Comparison of ENCODE assay signal across 11 mouse cellular contexts in the genomic region with DNA sequence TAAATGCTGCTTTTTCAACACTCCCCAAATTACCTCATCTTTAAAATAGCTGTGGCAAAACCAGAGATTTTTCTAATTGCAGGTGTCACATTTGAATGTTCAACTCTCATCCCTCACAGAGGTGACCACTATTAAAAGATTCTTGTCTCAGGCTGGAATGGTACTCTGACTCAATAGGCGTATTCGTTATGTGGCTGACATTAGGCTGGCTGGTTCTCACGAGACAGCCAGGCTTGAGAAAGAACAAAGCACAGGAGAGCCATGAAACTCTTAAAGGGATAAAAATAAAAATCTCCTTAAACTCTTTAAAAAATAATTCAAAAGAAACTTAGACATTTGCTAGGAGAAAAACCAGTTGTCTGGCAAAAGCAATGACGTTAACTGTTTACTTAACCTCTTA. TPM values are rescaled to one million over a fixed set of nuclear protein-coding genes. Genes with fewer than 3 reads are reported as not detected.
DNase-seq lines count a peak whose midpoint lies in the region; ATAC-seq and TF ChIP-seq lines count a peak whose summit lies in the region.
"Had no signal": no experiment of that assay in that cellular context is flagged by ENCODE, and none has a peak within 500 bp of the region (broad histone marks: within the 10 kb centered on the region; RNA-seq: fewer than 3 reads in every experiment).

No protein-coding gene starts in this region.

- H3K36me3 ChIP-seq in forebrain, embryonic 12.5 days (replicated peaks) = no peaks in the 10 kb centered on the region
- no peaks in the 10 kb centered on the region for H3K36me3 ChIP-seq in forebrain, embryonic 15.5 days
- H3K36me3 ChIP-seq in intestine, embryonic 14.5 days (ENCODE audit: control insufficient read depth, insufficient read depth, low read length) = no peaks in the 10 kb centered on the region
- H3K36me3 ChIP-seq in intestine, embryonic 16.5 days (ENCODE audit: control insufficient read depth, insufficient read depth, low read length) = no peaks in the 10 kb centered on the region
- no peaks in the 10 kb centered on the region for H3K36me3 ChIP-seq in neural tube, embryonic 12.5 days
- H3K36me3 ChIP-seq in stomach, postnatal 0 days (ENCODE audit: control insufficient read depth, insufficient read depth, low read length) = no peaks in the 10 kb centered on the region
- H3K36me3 ChIP-seq: embryonic facial prominence, embryonic 15.5 days had no signal

- no peak for TF ChIP-seq EP300 in stomach, postnatal 0 days (optimal IDR thresholded peaks at IDR 0.05)

- H3K27me3 ChIP-seq in forebrain, embryonic 12.5 days = 0 out of 2 replicates have a peak, but pooled peaks cover 5% of the 10 kb centered on the region
- no peaks in the 10 kb centered on the region for H3K27me3 ChIP-seq in forebrain, embryonic 15.5 days
- H3K27me3 ChIP-seq in intestine, embryonic 14.5 days (replicated peaks; ENCODE audit: control insufficient read depth, insufficient read depth, low read length) = no peaks in the 10 kb centered on the region
- H3K27me3 ChIP-seq in intestine, embryonic 16.5 days (replicated peaks; ENCODE audit: control insufficient read depth, insufficient read depth, low read length) = no peaks in the 10 kb centered on the region
- no peaks in the 10 kb centered on the region for H3K27me3 ChIP-seq in neural tube, embryonic 12.5 days (replicated peaks)
- no peaks in the 10 kb centered on the region for H3K27me3 ChIP-seq in stomach, postnatal 0 days (ENCODE audit: control insufficient read depth, insufficient read depth, low read length)

- peak overlapping the region; percentile 70; the same call in 1 of the 2 replicates for H3K4me2 ChIP-seq in forebrain, embryonic 12.5 days
- no peak overlapping the region for H3K4me2 ChIP-seq in forebrain, embryonic 15.5 days (replicated peaks)
- H3K4me2 ChIP-seq in intestine, embryonic 14.5 days (ENCODE audit: low read length) = peak overlapping the region; percentile 89
- H3K4me2 ChIP-seq in intestine, embryonic 16.5 days (ENCODE audit: low read depth, low read length) = no peak overlapping the region; the same call in 1 of the 2 replicates
- H3K4me2 ChIP-seq in neural tube, embryonic 12.5 days (replicated peaks) = peak overlapping the region; percentile 82; the same call in 1 of the 2 replicates
- peak overlapping the region; percentile 83 for H3K4me2 ChIP-seq in stomach, postnatal 0 days (replicated peaks; ENCODE audit: low read depth)

- no peak for DNase-seq in intestine, embryonic 14.5 days (ENCODE audit: low spot score)
- DNase-seq in neural tube, embryonic 10.5 days (ENCODE audit: extremely low spot score, low spot score) = no peak
- DNase-seq in stomach, postnatal 0 days (ENCODE audit: low spot score) = no peak
- DNase-seq in c-Kit-positive CD71-positive TER-119-positive erythroid progenitor cells, embryonic 14.5 days (ENCODE audit: low spot score) = no peak
- DNase-seq: B cell, adult 2 months; retina, postnatal 1 day had no signal

- H3K4me1 ChIP-seq in forebrain, embryonic 12.5 days = peaks cover 36% of the 10 kb centered on the region
- peaks cover 24% of the 10 kb centered on the region for H3K4me1 ChIP-seq in forebrain, embryonic 15.5 days
- H3K4me1 ChIP-seq in intestine, embryonic 14.5 days (replicated peaks; ENCODE audit: control insufficient read depth, insufficient read depth, low read length) = peaks cover 9% of the 10 kb centered on the region; the same call in 1 of the 2 replicates
- H3K4me1 ChIP-seq in intestine, embryonic 16.5 days (ENCODE audit: control insufficient read depth, insufficient read depth, low read length) = 0 out of 2 replicates have a peak, but pooled peaks cover 4% of the 10 kb centered on the region
- peaks cover 13% of the 10 kb centered on the region for H3K4me1 ChIP-seq in neural tube, embryonic 12.5 days
- no peaks in the 10 kb centered on the region for H3K4me1 ChIP-seq in stomach, postnatal 0 days (replicated peaks; ENCODE audit: control insufficient read depth, insufficient read depth)

- no peak overlapping the region for H3K27ac ChIP-seq in forebrain, embryonic 12.5 days
- H3K27ac ChIP-seq in forebrain, embryonic 15.5 days (replicated peaks) = no peak overlapping the region
- H3K27ac ChIP-seq in intestine, embryonic 14.5 days (ENCODE audit: low read depth) = peak overlapping the region; percentile 86; the same call in 1 of the 2 replicates
- no peak overlapping the region for H3K27ac ChIP-seq in intestine, embryonic 16.5 days (ENCODE audit: low read length)
- no peak overlapping the region for H3K27ac ChIP-seq in neural tube, embryonic 12.5 days
- H3K27ac ChIP-seq in stomach, postnatal 0 days (replicated peaks) = peak overlapping the region; percentile 93

- H3K9ac ChIP-seq in forebrain, embryonic 12.5 days = no peak overlapping the region
- H3K9ac ChIP-seq in forebrain, embryonic 15.5 days (replicated peaks) = no peak overlapping the region
- no peak overlapping the region for H3K9ac ChIP-seq in intestine, embryonic 14.5 days (ENCODE audit: low read length)
- no peak overlapping the region for H3K9ac ChIP-seq in intestine, embryonic 16.5 days (ENCODE audit: low read depth, low read length)
- no peak overlapping the region for H3K9ac ChIP-seq in neural tube, embryonic 12.5 days
- H3K9ac ChIP-seq in stomach, postnatal 0 days (ENCODE audit: low read length) = no peak overlapping the region

- no peak for TF ChIP-seq CTCF in stomach, postnatal 0 days (IDR thresholded peaks at IDR 0.05; ENCODE audit: low read depth)

- WGBS in forebrain, embryonic 12.5 days = 31% methylated on average over 4 of the region's 4 CpGs
- WGBS in forebrain, embryonic 15.5 days = 45% methylated on average over 4 of the region's 4 CpGs
- 33% methylated on average over 4 of the region's 4 CpGs for WGBS in intestine, embryonic 14.5 days
- 56% methylated on average over 4 of the region's 4 CpGs for WGBS in intestine, embryonic 16.5 days
- WGBS in neural tube, embryonic 12.5 days = 30% methylated on average over 4 of the region's 4 CpGs
- WGBS in stomach, postnatal 0 days = 34% methylated on average over 4 of the region's 4 CpGs

- no peak for ATAC-seq in forebrain, embryonic 12.5 days (ENCODE audit: low FRiP score)
- ATAC-seq in forebrain, embryonic 15.5 days (replicated peaks) = no peak
- no peak for ATAC-seq in intestine, embryonic 14.5 days (replicated peaks; ENCODE audit: low FRiP score, low TSS enrichment, low read depth)
- no peak for ATAC-seq in intestine, embryonic 16.5 days
- ATAC-seq in neural tube, embryonic 12.5 days (ENCODE audit: low FRiP score, low read depth) = no peak
- no peak for ATAC-seq in stomach, postnatal 0 days (ENCODE audit: low FRiP score, low TSS enrichment)

- H3K4me3 ChIP-seq in forebrain, embryonic 12.5 days (replicated peaks) = no peak overlapping the region
- H3K4me3 ChIP-seq in forebrain, embryonic 15.5 days = no peak overlapping the region
- no peak overlapping the region for H3K4me3 ChIP-seq in intestine, embryonic 14.5 days (ENCODE audit: low read depth, low read length)
- H3K4me3 ChIP-seq in intestine, embryonic 16.5 days (ENCODE audit: low read length) = no peak overlapping the region
- H3K4me3 ChIP-seq in neural tube, embryonic 12.5 days = no peak overlapping the region
- no peak overlapping the region for H3K4me3 ChIP-seq in stomach, postnatal 0 days (ENCODE audit: low read depth, low read length)

- no peaks in the 10 kb centered on the region for H3K9me3 ChIP-seq in forebrain, embryonic 12.5 days
- H3K9me3 ChIP-seq in forebrain, embryonic 15.5 days = no peaks in the 10 kb centered on the region
- H3K9me3 ChIP-seq in intestine, embryonic 14.5 days (ENCODE audit: control insufficient read depth, low read length) = no peaks in the 10 kb centered on the region
- H3K9me3 ChIP-seq in intestine, embryonic 16.5 days (ENCODE audit: control insufficient read depth, low read length) = no peaks in the 10 kb centered on the region
- H3K9me3 ChIP-seq in neural tube, embryonic 12.5 days = no peaks in the 10 kb centered on the region
- H3K9me3 ChIP-seq in stomach, postnatal 0 days (ENCODE audit: control insufficient read depth, low read length) = no peaks in the 10 kb centered on the region
- H3K9me3 ChIP-seq: embryonic facial prominence, embryonic 15.5 days had no signal

RNA-seq across cellular contexts. Expression of a gene that starts 0.9 kb away (rescaled TPM):
- polyA plus RNA-seq in forebrain, embryonic 12.5 days (2016; fragmentation: Nextera tagmentation; extraction: Ambion mirVana) = 43.6 and 45.8 TPM in 2 replicates
- 21.8 and 22.5 TPM in 2 replicates for polyA plus RNA-seq in forebrain, embryonic 15.5 days (2015; fragmentation: Nextera tagmentation; extraction: Ambion mirVana)
- 15.3 and 18.3 TPM in 2 replicates for polyA plus RNA-seq in intestine, embryonic 14.5 days (2014; fragmentation: Nextera tagmentation; extraction: Ambion mirVana)
- polyA plus RNA-seq in intestine, embryonic 16.5 days (2015; fragmentation: Nextera tagmentation; extraction: Ambion mirVana) = 4.5 and 5.9 TPM in 2 replicates
- polyA plus RNA-seq in neural tube, embryonic 12.5 days (2016; fragmentation: Nextera tagmentation; extraction: Ambion mirVana) = 44.1 and 46.5 TPM in 2 replicates
- polyA plus RNA-seq in stomach, postnatal 0 days (2015; fragmentation: Nextera tagmentation; extraction: Ambion mirVana) = 20.9 and 23.6 TPM in 2 replicates

Comparison
In these comparisons a context has a peak if more than half of its experiments do, and no peak if none do; other contexts are left out.
1. H3K27ac ChIP-seq: peak in intestine, embryonic 14.5 days (single experiment) and stomach, postnatal 0 days (single experiment); none in forebrain, embryonic 12.5 days (single experiment), forebrain, embryonic 15.5 days (single experiment), intestine, embryonic 16.5 days (single experiment) and neural tube, embryonic 12.5 days (single experiment).
2. H3K4me2 ChIP-seq: peak in forebrain, embryonic 12.5 days (single experiment), intestine, embryonic 14.5 days (single experiment), neural tube, embryonic 12.5 days (single experiment) and stomach, postnatal 0 days (single experiment); none in forebrain, embryonic 15.5 days (single experiment) and intestine, embryonic 16.5 days (single experiment).